Mouse (Mus musculus) heart, embryonic 15.5 days (tissue): ENCODE measurements around the gene Rnaset2b. TPM values are rescaled to one million over a fixed set of nuclear protein-coding genes. Genes with fewer than 3 reads are reported as not detected.
"Not testable (repeated sequence)": the region's sequence is repeated elsewhere in the genome, so short reads cannot be mapped to it uniquely, and the experiment has no call there.

Source experiments
- ATAC-seq: fragments of 200-750 bp; cut with Nextera tagmentation; replicated peaks from 2 replicates; pipeline ENCODE4 v1.8.0; 2017; ENCODE audit warnings: low read depth, moderate TSS enrichment; ENCODE audit not compliant: insufficient number of reproducible peaks, insufficient read depth, low FRiP score
- H3K27ac ChIP-seq: fragments of 300-500 bp; sonication (generic); 2 replicates; pipeline ENCODE4 v1.5.1; 2015; ENCODE audit warnings: mild to moderate bottlenecking, inconsistent platforms
- H3K27me3 ChIP-seq: fragments of 300-500 bp; sonication (generic); 2 replicates; pipeline ENCODE4 v1.6.1; 2015; ENCODE audit warnings: inconsistent platforms
- H3K36me3 ChIP-seq: fragments of 300-500 bp; sonication (generic); 2 replicates; pipeline ENCODE4 v1.6.1; 2015; ENCODE audit warnings: mild to moderate bottlenecking, inconsistent platforms
- H3K4me1 ChIP-seq: fragments of 300-500 bp; sonication (generic); replicated peaks from 2 replicates; pipeline ENCODE4 v1.6.1; 2015; ENCODE audit warnings: inconsistent platforms
- H3K4me2 ChIP-seq: fragments of 300-500 bp; sonication (generic); 2 replicates; pipeline ENCODE4 v1.6.1; 2015; ENCODE audit warnings: inconsistent platforms, mild to moderate bottlenecking, moderate library complexity
- H3K4me3 ChIP-seq: fragments of 300-500 bp; sonication (generic); 2 replicates; pipeline ENCODE4 v1.5.1; 2015; ENCODE audit warnings: mild to moderate bottlenecking, inconsistent platforms
- H3K9ac ChIP-seq: fragments of 300-500 bp; sonication (generic); 2 replicates; pipeline ENCODE4 v1.6.1; 2015; ENCODE audit warnings: mild to moderate bottlenecking, inconsistent platforms
- H3K9me3 ChIP-seq: fragments of 300-500 bp; sonication (generic); replicated peaks from 2 replicates; pipeline ENCODE4 v1.6.1; 2016; ENCODE audit warnings: inconsistent platforms
- WGBS: fragments of 180-500 bp; shearing (Covaris S2); methylation state at CpG from one replicate; pipeline ENCODE4 v1.1.7; 2015; ENCODE audit warnings: mixed read lengths; 5-methylcytosine and 5-hydroxymethylcytosine counted together
- polyA plus RNA-seq: library from polyadenylated mRNA; unstranded; fragments of >200 nt; fragmentation: Nextera tagmentation; extraction: Ambion mirVana; gene quantifications from 2 replicates; pipeline ENCODE4 v1.2.1, GENCODE M21; 2015

Gene Rnaset2b
- polyA plus RNA-seq: 238 and 260 TPM in 2 replicates

DNA sequence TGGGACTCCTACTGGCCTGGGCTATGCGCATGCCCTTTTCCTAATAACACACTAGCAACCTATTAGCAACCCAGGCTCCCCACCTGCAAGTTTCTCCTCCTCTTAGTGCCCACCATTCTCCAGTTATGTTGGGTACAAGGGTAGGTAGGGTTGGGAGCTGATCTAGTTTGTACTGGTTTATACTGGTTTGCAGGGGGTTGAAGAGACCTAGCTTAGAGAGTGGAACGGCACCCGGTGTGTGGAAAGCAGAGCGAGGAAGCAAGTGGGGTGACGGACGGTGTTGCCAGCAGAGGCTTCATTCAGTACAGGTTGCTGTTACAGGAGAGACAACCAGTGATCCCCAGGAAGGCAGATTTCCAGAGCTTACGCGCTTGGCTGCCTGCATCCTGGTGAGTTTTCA lies at the start of gene Rnaset2b:
Rnaset2b (plus strand) TSS at position 301 of the 400 bp plus-strand sequence.
- ATAC-seq, H3K4me1 ChIP-seq, H3K9me3 ChIP-seq, H3K4me3 ChIP-seq, H3K27ac ChIP-seq, H3K27me3 ChIP-seq, H3K36me3 ChIP-seq, H3K9ac ChIP-seq, H3K4me2 ChIP-seq: not testable (repeated sequence)
- WGBS: 100% methylated on average over 1 of the region's 8 CpGs

- WGBS: 90% methylated on average over 7 of the region's 7 CpGs
- H3K4me1 ChIP-seq, ATAC-seq, H3K27ac ChIP-seq, H3K9ac ChIP-seq, H3K4me2 ChIP-seq, H3K36me3 ChIP-seq, H3K9me3 ChIP-seq, H3K27me3 ChIP-seq, H3K4me3 ChIP-seq: not testable (repeated sequence)
Observed at GRCm38 (mm10) chr17:6931625-6932024, 38.8 kb upstream of the Rnaset2b start.

DNA sequence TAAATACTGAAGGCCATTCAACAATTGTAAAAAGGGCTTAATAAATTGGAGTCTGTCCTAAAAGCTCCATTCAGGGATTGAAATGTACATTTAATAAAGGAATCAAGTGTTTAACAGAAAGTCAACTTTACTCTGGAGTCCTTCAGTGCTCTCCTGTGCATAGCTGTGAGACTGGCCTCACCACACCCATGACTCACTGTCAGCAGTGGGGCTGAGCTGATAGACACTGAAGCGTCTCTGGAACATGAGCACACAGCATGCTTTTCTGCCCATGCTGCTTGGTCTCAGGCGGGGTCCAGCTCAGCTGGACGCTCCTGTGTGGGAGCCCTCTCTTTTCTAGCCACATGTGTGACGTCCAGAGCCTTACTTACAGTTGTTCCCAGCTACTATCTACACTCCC lies 27.9 kb upstream of the Rnaset2b start:
- H3K4me1 ChIP-seq, H3K9me3 ChIP-seq, ATAC-seq, H3K4me3 ChIP-seq, H3K27me3 ChIP-seq, H3K27ac ChIP-seq, H3K9ac ChIP-seq, H3K4me2 ChIP-seq, H3K36me3 ChIP-seq: not testable (repeated sequence)
- no CpG with 5 or more reads among the region's 4 CpGs for WGBS

DNA sequence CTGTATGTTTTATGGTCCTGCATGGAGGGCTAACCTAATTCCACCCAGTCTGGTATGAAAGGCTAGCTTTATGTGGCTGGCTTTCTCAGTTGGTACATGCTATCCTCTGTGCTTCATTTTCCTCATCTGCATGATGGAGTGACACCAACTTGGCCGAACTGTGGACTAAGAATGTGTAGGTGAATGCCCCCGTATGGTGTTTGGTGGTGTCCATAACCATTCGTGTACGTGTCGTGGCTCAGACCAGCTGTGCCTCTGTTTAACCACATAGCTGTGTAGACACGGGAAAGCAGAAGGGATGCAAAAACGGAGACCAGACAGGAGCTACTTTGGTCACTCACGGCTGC lies 22.8 kb upstream of the Rnaset2b start:
- H3K9me3 ChIP-seq, H3K27me3 ChIP-seq, ATAC-seq, H3K4me1 ChIP-seq, H3K27ac ChIP-seq, H3K36me3 ChIP-seq: not testable (repeated sequence)
- peak overlapping the region; percentile 67 for H3K4me3 ChIP-seq
- H3K9ac ChIP-seq: peak overlapping the region; percentile 73; the same call in 1 of the 2 replicates
- peak overlapping the region; percentile 72 for H3K4me2 ChIP-seq
- no CpG with 5 or more reads among the region's 8 CpGs for WGBS

DNA sequence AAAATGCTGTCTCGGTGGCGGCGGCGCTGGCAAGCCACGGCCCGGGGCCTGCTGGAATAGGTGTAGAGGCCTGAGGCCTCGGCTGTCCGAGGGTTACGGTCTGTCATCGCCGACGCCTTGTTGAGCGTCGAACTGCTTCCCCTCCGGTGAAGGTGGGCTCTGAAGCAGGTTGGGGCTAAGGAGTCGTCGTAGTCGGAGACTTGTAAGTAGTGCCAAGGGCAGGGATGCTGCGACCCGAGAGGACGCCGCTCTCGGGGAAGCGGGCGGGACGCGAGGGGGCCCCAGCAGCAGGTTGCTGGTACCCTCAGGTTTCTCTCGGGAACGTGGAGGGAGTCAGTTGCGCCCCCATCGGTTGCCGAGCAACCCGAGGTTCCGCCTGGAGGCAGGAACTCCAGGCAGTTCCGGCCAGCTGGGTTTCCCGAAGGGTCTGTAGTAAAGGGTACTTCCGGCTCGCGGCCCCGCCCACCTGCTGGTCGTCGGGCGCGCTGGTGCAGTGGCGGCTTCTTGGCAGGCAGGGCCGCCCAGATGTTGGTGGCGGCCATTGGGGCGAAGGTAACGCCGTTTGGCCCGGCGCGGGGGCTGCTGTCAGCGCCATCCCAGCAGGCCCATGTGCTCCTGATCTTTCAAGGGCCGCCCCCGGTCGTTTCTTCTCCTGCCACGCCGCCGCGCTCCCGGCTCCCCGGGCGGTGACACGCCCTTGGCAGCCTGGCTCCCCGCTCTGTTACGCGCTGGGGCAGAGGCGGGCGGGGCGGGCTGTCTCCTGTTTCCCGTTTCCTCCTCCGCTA lies 22.3 kb upstream of the Rnaset2b start, which contains the start of gene Rsph3b:
Rsph3b (minus strand) TSS at position 699 of the 785 bp plus-strand sequence.
- Histone ChIP-seq H3K4me3 (peak within 1 kb of the TSS; percentile 67), H3K4me2 (peak within 1 kb of the TSS; percentile 72), H3K27ac (peak within 1 kb of the TSS; percentile 95), H3K9ac (peak within 1 kb of the TSS; percentile 73)
- not testable (repeated sequence) for H3K36me3 ChIP-seq, H3K9me3 ChIP-seq, H3K27me3 ChIP-seq, H3K4me1 ChIP-seq
- WGBS: under 1% methylated on average over 73 of the region's 73 CpGs
- ATAC-seq: peak; percentile 97

GRCm38 (mm10) chr17:6948769-6949228 lies 21.6 kb upstream of the Rnaset2b start:
- 0 out of 2 replicates have a peak, but pooled peaks have one; percentile 8 for ATAC-seq
- WGBS: 8% methylated on average over 9 of the region's 9 CpGs
- not testable (repeated sequence) for H3K27me3 ChIP-seq

DNA sequence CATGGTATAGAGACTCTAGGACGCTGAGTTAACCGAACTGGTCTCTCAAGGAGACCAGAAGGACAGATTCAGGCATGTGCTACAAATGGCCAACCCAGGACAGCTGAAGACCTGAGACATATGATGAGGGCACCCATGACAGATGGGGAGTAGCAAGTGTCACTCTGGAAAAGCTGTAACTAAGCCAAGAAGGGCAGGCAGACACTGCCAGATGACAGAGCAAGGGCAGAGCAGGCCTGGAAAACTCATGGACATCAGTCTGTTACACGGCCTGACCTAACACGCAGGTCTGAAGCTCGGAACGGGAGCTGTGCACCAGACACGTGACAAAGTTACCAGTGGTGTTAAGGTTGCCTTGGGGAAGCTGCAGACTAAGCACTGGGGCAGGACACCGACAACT lies 11.6 kb upstream of the Rnaset2b start:
- not testable (repeated sequence) for H3K4me2 ChIP-seq, H3K36me3 ChIP-seq, H3K9ac ChIP-seq, H3K27ac ChIP-seq, H3K9me3 ChIP-seq, ATAC-seq, H3K27me3 ChIP-seq, H3K4me1 ChIP-seq, H3K4me3 ChIP-seq
- WGBS: 77% methylated on average over 7 of the region's 8 CpGs

More at GRCm38 (mm10) chr17:6948769-6949228, 21.6 kb upstream of the Rnaset2b start:
- H3K4me2 ChIP-seq: peak overlapping the region; percentile 72
- H3K4me3 ChIP-seq: peak overlapping the region; percentile 67
- not testable (repeated sequence) for H3K36me3 ChIP-seq, H3K9me3 ChIP-seq, H3K4me1 ChIP-seq
- peak overlapping the region; percentile 95 for H3K27ac ChIP-seq
- H3K9ac ChIP-seq: peak overlapping the region; percentile 73

DNA sequence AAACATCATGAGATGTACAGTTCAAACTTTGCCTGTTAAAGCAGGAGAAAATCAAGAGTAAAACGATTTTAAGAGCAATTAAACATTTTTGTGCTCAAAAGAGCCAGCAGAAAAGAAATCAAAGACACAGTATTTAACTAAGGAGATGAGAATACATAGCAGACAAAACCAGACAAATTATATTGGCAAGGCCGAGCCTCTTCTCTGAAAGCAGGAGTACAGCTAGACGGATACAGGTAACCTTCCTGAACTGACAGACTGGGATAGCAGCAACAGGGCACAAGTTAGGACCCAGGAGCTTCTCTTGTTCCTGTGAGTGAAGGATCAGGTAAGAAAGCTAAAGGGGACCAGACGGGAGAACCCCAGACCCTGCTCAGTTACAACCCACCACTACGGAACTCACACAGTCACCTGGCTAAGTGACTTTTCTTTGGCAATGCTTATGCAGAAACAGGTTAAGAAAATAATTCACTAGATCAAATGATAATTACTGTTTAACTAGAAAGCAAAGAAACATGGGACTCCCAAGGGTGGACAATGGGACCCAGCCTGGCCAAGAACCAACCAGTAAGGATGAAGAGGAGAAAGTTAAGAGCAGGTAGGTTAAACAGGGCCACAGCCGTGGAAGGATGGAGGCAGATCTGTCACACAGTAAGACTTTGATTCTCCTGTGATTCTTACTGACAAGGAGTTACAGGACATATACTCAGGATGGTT lies 10.7 kb upstream of the Rnaset2b start:
- Histone ChIP-seq H3K4me3 (peak overlapping the region; percentile 58), H3K4me2 (peak overlapping the region; percentile 49)
- not testable (repeated sequence) for H3K9me3 ChIP-seq, H3K4me1 ChIP-seq, H3K36me3 ChIP-seq, H3K27ac ChIP-seq, H3K9ac ChIP-seq, H3K27me3 ChIP-seq, ATAC-seq
- WGBS: 57% methylated on average over 5 of the region's 6 CpGs

DNA sequence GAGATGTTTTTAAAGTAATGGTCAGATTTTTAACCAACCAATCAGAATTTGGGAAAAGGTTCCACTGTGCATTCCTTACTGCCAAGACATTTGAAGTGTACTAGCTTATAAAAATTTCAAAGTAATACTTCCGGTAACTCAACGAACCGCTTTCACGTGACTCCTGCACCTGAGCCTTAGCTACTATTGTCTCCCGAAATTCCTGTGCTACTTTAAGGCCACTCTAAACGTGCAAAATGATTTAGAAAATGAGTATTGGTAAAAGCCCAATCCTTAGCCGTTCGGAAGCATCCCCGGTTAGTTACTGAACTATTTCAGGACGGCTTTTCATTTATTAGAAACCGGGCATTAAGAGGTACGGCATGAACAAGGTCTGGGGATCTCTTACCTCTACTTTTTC lies 10.1 kb upstream of the Rnaset2b start:
- not testable (repeated sequence) for ATAC-seq, H3K4me1 ChIP-seq, H3K27ac ChIP-seq, H3K27me3 ChIP-seq, H3K36me3 ChIP-seq, H3K9me3 ChIP-seq
- H3K9ac ChIP-seq: peak overlapping the region; percentile 63; the same call in 1 of the 2 replicates
- peak overlapping the region; percentile 58 for H3K4me3 ChIP-seq
- under 1% methylated on average over 12 of the region's 12 CpGs for WGBS
- H3K4me2 ChIP-seq: peak overlapping the region; percentile 49

GRCm38 (mm10) chr17:6960776-6961175 lies 9.7 kb upstream of the Rnaset2b start, which contains the start of gene Tagap1:
Gene Tagap1, minus strand, starts transcription at chr17:6961156.
- peak within 1 kb of the TSS; percentile 70 for H3K27ac ChIP-seq
- peak; percentile 23; the same call in 1 of the 2 replicates for ATAC-seq

DNA sequence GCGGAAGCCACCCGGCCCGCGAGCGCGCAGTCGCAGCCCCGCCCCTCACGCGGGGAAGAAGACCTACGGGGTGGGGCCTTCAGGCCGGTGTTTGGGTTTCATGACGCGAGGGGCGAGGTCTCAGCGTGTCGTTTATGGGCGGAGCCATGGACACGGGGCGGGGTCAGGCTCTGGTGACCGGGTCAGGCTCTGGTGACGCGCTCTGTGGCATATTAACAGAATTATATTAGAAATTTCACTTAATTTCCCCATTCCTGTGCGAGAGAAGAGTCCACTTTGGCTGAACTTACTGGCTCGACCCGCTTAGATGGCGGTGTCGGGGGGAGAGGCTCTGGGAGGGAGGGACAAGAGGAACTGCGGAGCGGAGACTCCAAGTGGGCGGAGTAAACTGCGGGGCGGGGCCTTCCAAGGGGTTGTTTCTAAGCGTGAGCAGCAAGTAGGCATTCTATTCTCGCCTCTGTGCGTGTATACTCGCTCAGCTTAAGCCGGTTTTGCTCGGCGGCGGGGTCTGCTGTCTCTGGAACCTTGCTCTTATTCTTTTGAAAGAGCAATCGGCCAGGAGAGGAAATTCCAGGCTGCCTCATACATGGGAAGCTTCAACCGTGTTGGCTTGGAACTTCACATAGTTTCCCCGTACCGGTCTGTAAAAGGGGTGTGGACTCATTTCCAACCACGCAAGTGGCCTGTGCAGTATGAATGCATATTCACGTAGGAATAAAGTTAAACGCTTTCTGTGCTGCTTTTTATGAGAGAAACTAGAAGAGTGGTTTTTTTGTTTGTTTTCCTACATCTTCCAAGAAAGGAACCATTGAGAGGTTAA lies 9.0 kb upstream of the Rnaset2b start:
- WGBS: under 1% methylated on average over 19 of the region's 48 CpGs
- Histone ChIP-seq H3K4me3 (peak overlapping the region; percentile 58), H3K4me2 (peak overlapping the region; percentile 59), H3K27ac (0 out of 2 replicates have a peak overlapping the region, but pooled peaks have one; percentile 42)
- H3K27me3 ChIP-seq, H3K9ac ChIP-seq, H3K36me3 ChIP-seq, H3K4me1 ChIP-seq, H3K9me3 ChIP-seq: not testable (repeated sequence)
- peak; percentile 97 for ATAC-seq

More at GRCm38 (mm10) chr17:6960776-6961175, 9.7 kb upstream of the Rnaset2b start, which contains the start of gene Tagap1:
- Histone ChIP-seq H3K9ac (peak within 1 kb of the TSS; percentile 63), H3K4me2 (peak within 1 kb of the TSS; percentile 59), H3K4me3 (peak within 1 kb of the TSS; percentile 58)
- not testable (repeated sequence) for H3K27me3 ChIP-seq, H3K4me1 ChIP-seq, H3K36me3 ChIP-seq, H3K9me3 ChIP-seq
- under 1% methylated on average over 47 of the region's 51 CpGs for WGBS
